Mouse (Mus musculus): ENCODE data around the gene Hoxc11. TPM values are rescaled to one million over a fixed set of nuclear protein-coding genes. Genes with fewer than 3 reads are reported as not detected.

The Hoxc11 gene
- polyA plus RNA-seq, 1 experiment from 2014 or later, result not detected

- no peak overlapping the region for H3K27ac ChIP-seq (ENCODE audit: low read depth, low read length)
- H3K4me2 ChIP-seq (ENCODE audit: low read length), result no peak overlapping the region
- no peaks in the 10 kb centered on the region for H3K36me3 ChIP-seq (ENCODE audit: control insufficient read depth, insufficient read depth, low read length)
- peaks cover 99% of the 10 kb centered on the region for H3K27me3 ChIP-seq (replicated peaks; ENCODE audit: control insufficient read depth, insufficient read depth, low read length)
- ATAC-seq (no peak), DNase-seq (ENCODE audit: low spot score) (no peak)
- H3K9ac ChIP-seq (ENCODE audit: low read length), result no peak overlapping the region
- no peaks in the 10 kb centered on the region for H3K4me1 ChIP-seq (ENCODE audit: control insufficient read depth, insufficient read depth, low read length)
- 1% methylated on average over 9 of the region's 9 CpGs for WGBS
- H3K9me3 ChIP-seq (replicated peaks; ENCODE audit: control insufficient read depth, low read length), result no peaks in the 10 kb centered on the region
- H3K4me3 ChIP-seq (ENCODE audit: low read depth, low read length), result no peak overlapping the region
Measured at GRCm38 (mm10) chr15:102947276-102947675, 7.0 kb upstream of the Hoxc11 start.

DNA sequence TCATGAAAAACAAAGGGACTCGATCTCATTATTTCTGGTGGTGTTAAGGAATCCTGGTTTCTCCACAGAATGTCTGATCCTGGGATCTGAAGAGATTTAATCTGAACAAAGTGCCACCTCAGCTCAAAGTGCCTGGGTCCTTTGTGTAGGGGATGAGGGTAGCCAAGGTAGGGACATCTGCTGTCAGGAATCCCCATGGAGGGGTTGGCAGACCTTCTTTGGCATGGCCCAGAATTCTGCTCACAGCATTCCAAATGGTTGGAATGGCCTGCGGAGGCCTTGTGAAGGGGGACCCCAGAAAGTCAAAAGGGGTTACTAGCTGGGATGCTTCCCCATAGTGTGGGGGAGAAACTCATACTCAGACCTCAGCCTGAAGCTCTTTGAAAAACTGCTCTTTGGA, 5.4 kb upstream of the Hoxc11 start:
- ATAC-seq (no peak), DNase-seq (ENCODE audit: low spot score) (no peak)
- Histone ChIP-seq H3K4me1 (ENCODE audit: control insufficient read depth, insufficient read depth, low read length) (no peaks in the 10 kb centered on the region), H3K9me3 (replicated peaks; ENCODE audit: control insufficient read depth, low read length) (no peaks in the 10 kb centered on the region), H3K27me3 (replicated peaks; ENCODE audit: control insufficient read depth, insufficient read depth, low read length) (peaks cover 99% of the 10 kb centered on the region), H3K36me3 (ENCODE audit: control insufficient read depth, insufficient read depth, low read length) (no peaks in the 10 kb centered on the region), H3K4me2 (ENCODE audit: low read length) (no peak overlapping the region), H3K4me3 (ENCODE audit: low read depth, low read length) (no peak overlapping the region), H3K9ac (ENCODE audit: low read length) (no peak overlapping the region), H3K27ac (ENCODE audit: low read depth, low read length) (no peak overlapping the region)
- WGBS, result 11% methylated on average over 2 of the region's 2 CpGs

GRCm38 (mm10) chr15:102949696-102950095, 4.5 kb upstream of the Hoxc11 start:
- Histone ChIP-seq H3K4me2 (ENCODE audit: low read length) (no peak overlapping the region), H3K27me3 (replicated peaks; ENCODE audit: control insufficient read depth, insufficient read depth, low read length) (peaks cover 99% of the 10 kb centered on the region), H3K27ac (ENCODE audit: low read depth, low read length) (no peak overlapping the region), H3K9me3 (replicated peaks; ENCODE audit: control insufficient read depth, low read length) (no peaks in the 10 kb centered on the region), H3K4me1 (ENCODE audit: control insufficient read depth, insufficient read depth, low read length) (no peaks in the 10 kb centered on the region), H3K4me3 (ENCODE audit: low read depth, low read length) (no peak overlapping the region), H3K36me3 (ENCODE audit: control insufficient read depth, insufficient read depth, low read length) (no peaks in the 10 kb centered on the region), H3K9ac (ENCODE audit: low read length) (no peak overlapping the region)
- WGBS, result 1% methylated on average over 20 of the region's 20 CpGs
- no peak for ATAC-seq
- no peak for DNase-seq (ENCODE audit: low spot score)

GRCm38 (mm10) chr15:102950877-102951276, 3.4 kb upstream of the Hoxc11 start:
- DNase-seq (ENCODE audit: low spot score) (no peak), ATAC-seq (no peak)
- peaks cover 98% of the 10 kb centered on the region for H3K27me3 ChIP-seq (replicated peaks; ENCODE audit: control insufficient read depth, insufficient read depth, low read length)
- H3K4me1 ChIP-seq (ENCODE audit: control insufficient read depth, insufficient read depth, low read length), result no peaks in the 10 kb centered on the region
- H3K4me2 ChIP-seq (ENCODE audit: low read length), result no peak overlapping the region
- H3K36me3 ChIP-seq (ENCODE audit: control insufficient read depth, insufficient read depth, low read length), result no peaks in the 10 kb centered on the region
- no peak overlapping the region for H3K27ac ChIP-seq (ENCODE audit: low read depth, low read length)
- H3K9me3 ChIP-seq (replicated peaks; ENCODE audit: control insufficient read depth, low read length), result no peaks in the 10 kb centered on the region
- 6% methylated on average over 2 of the region's 2 CpGs for WGBS
- no peak overlapping the region for H3K4me3 ChIP-seq (ENCODE audit: low read depth, low read length)
- no peak overlapping the region for H3K9ac ChIP-seq (ENCODE audit: low read length)

DNA sequence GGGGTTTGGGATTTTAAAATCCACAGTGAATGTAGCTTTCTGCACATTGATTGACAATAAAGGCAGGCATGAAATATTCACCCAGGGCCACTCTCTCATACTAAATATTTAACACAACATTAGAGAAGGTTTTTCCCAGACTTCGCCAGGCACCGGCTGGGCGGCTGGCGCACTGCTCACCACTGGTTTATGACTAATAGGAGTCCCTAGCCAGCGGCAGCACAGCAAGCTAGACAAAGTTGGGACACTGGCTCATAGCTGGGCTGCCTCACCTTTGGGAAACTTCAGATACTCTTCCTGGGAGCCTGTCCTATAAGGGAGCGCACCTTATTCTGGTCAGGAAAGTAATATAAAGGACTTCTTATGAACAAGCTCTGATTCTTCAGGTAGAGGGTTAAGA, 666 bp upstream of the Hoxc11 start:
- no peak overlapping the region for H3K4me3 ChIP-seq (ENCODE audit: low read depth, low read length)
- no peaks in the 10 kb centered on the region for H3K4me1 ChIP-seq (ENCODE audit: control insufficient read depth, insufficient read depth, low read length)
- H3K27ac ChIP-seq (ENCODE audit: low read depth, low read length), result no peak overlapping the region
- no peak for ATAC-seq
- DNase-seq (ENCODE audit: low spot score), result no peak
- no peaks in the 10 kb centered on the region for H3K9me3 ChIP-seq (replicated peaks; ENCODE audit: control insufficient read depth, low read length)
- no peaks in the 10 kb centered on the region for H3K36me3 ChIP-seq (ENCODE audit: control insufficient read depth, insufficient read depth, low read length)
- 2% methylated on average over 6 of the region's 6 CpGs for WGBS
- no peak overlapping the region for H3K4me2 ChIP-seq (ENCODE audit: low read length)
- H3K27me3 ChIP-seq (replicated peaks; ENCODE audit: control insufficient read depth, insufficient read depth, low read length), result peaks cover 98% of the 10 kb centered on the region
- no peak overlapping the region for H3K9ac ChIP-seq (ENCODE audit: low read length)

DNA sequence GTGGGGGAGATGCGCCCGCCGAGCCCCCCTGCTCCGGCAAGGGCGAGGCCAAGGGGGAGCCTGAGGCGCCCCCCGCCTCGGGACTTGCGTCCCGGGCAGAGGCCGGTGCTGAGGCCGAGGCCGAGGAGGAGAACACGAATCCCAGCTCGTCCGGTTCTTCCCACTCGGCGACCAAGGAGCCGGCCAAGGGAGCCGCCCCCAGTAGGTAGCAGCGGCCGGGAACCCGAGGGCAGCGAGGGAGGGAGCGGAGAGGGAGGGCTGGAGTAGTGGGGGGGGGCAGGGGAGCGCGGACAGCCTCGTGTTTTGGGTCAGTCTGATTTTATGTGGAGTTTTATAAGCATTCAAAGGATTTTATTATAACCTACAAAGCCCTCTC, 768 bp downstream of the Hoxc11 start:
- H3K4me2 ChIP-seq (ENCODE audit: low read length), result no peak overlapping the region
- no peaks in the 10 kb centered on the region for H3K36me3 ChIP-seq (ENCODE audit: control insufficient read depth, insufficient read depth, low read length)
- H3K27me3 ChIP-seq (replicated peaks; ENCODE audit: control insufficient read depth, insufficient read depth, low read length), result peaks cover 96% of the 10 kb centered on the region
- DNase-seq (ENCODE audit: low spot score) (no peak), ATAC-seq (no peak)
- H3K4me1 ChIP-seq (ENCODE audit: control insufficient read depth, insufficient read depth, low read length), result no peaks in the 10 kb centered on the region
- H3K4me3 ChIP-seq (ENCODE audit: low read depth, low read length), result no peak overlapping the region
- H3K27ac ChIP-seq (ENCODE audit: low read depth, low read length), result no peak overlapping the region
- WGBS, result 2% methylated on average over 28 of the region's 28 CpGs
- H3K9ac ChIP-seq (ENCODE audit: low read length), result no peak overlapping the region
- H3K9me3 ChIP-seq (replicated peaks; ENCODE audit: control insufficient read depth, low read length), result no peaks in the 10 kb centered on the region

- no peak overlapping the region for H3K27ac ChIP-seq (ENCODE audit: low read depth, low read length)
- no peaks in the 10 kb centered on the region for H3K36me3 ChIP-seq (ENCODE audit: control insufficient read depth, insufficient read depth, low read length)
- H3K9me3 ChIP-seq (replicated peaks; ENCODE audit: control insufficient read depth, low read length), result no peaks in the 10 kb centered on the region
- H3K4me1 ChIP-seq (ENCODE audit: control insufficient read depth, insufficient read depth, low read length), result no peaks in the 10 kb centered on the region
- H3K4me3 ChIP-seq (ENCODE audit: low read depth, low read length), result no peak overlapping the region
- no peak overlapping the region for H3K4me2 ChIP-seq (ENCODE audit: low read length)
- under 1% methylated on average over 39 of the region's 40 CpGs for WGBS
- no peak for ATAC-seq
- H3K9ac ChIP-seq (ENCODE audit: low read length), result no peak overlapping the region
- DNase-seq (ENCODE audit: low spot score), result no peak
- peaks cover 95% of the 10 kb centered on the region for H3K27me3 ChIP-seq (replicated peaks; ENCODE audit: control insufficient read depth, insufficient read depth, low read length)
Measured at GRCm38 (mm10) chr15:102955833-102956640, 1.8 kb downstream of the Hoxc11 start.

DNA sequence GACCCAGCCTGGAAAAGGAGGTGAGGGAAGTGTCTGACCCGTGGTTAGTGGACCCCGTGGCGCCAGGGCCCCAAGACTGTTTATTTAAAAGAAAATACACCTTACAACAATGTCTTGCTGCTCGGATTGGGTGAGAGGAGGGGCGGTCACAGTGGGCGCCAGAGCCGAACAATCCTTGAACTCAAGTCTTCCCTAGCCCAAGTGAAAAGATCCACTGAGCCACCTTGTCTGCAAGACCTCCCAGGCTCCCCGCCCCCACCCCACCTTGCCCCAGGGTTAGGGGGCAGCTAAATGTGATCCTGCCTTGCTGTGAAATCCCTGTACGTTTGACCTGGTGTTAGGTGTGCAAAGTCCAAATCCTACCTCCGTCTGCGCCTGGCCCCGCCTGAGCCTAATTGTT, 2.7 kb downstream of the Hoxc11 start:
- no peak overlapping the region for H3K4me3 ChIP-seq (ENCODE audit: low read depth, low read length)
- no peak for ATAC-seq

GRCm38 (mm10) chr15:102959663-102960191, 5.5 kb downstream of the Hoxc11 start:
- H3K4me3 ChIP-seq (ENCODE audit: low read depth, low read length), result no peak overlapping the region
- H3K9ac ChIP-seq (ENCODE audit: low read length), result no peak overlapping the region
- no peak overlapping the region for H3K27ac ChIP-seq (ENCODE audit: low read depth, low read length)
- no peaks in the 10 kb centered on the region for H3K4me1 ChIP-seq (ENCODE audit: control insufficient read depth, insufficient read depth, low read length)
- no peaks in the 10 kb centered on the region for H3K36me3 ChIP-seq (ENCODE audit: control insufficient read depth, insufficient read depth, low read length)
- peaks cover 91% of the 10 kb centered on the region for H3K27me3 ChIP-seq (replicated peaks; ENCODE audit: control insufficient read depth, insufficient read depth, low read length)
- DNase-seq (ENCODE audit: low spot score), result no peak
- H3K9me3 ChIP-seq (replicated peaks; ENCODE audit: control insufficient read depth, low read length), result no peaks in the 10 kb centered on the region
- H3K4me2 ChIP-seq (ENCODE audit: low read length), result no peak overlapping the region
- 0% methylated on average over 13 of the region's 13 CpGs for WGBS
- no peak for ATAC-seq

More for the DNA sequence above, 2.7 kb downstream of the Hoxc11 start:
- no peak for DNase-seq (ENCODE audit: low spot score)
- Histone ChIP-seq H3K4me2 (ENCODE audit: low read length) (no peak overlapping the region), H3K9me3 (replicated peaks; ENCODE audit: control insufficient read depth, low read length) (no peaks in the 10 kb centered on the region), H3K4me1 (ENCODE audit: control insufficient read depth, insufficient read depth, low read length) (no peaks in the 10 kb centered on the region), H3K27me3 (replicated peaks; ENCODE audit: control insufficient read depth, insufficient read depth, low read length) (peaks cover 94% of the 10 kb centered on the region), H3K9ac (ENCODE audit: low read length) (no peak overlapping the region), H3K36me3 (ENCODE audit: control insufficient read depth, insufficient read depth, low read length) (no peaks in the 10 kb centered on the region), H3K27ac (ENCODE audit: low read depth, low read length) (no peak overlapping the region)
- WGBS, result 0% methylated on average over 12 of the region's 12 CpGs

Data from forebrain, embryonic 14.5 days (tissue).